Mouse (Mus musculus): ENCODE measurements around the gene Extl1.

DNA sequence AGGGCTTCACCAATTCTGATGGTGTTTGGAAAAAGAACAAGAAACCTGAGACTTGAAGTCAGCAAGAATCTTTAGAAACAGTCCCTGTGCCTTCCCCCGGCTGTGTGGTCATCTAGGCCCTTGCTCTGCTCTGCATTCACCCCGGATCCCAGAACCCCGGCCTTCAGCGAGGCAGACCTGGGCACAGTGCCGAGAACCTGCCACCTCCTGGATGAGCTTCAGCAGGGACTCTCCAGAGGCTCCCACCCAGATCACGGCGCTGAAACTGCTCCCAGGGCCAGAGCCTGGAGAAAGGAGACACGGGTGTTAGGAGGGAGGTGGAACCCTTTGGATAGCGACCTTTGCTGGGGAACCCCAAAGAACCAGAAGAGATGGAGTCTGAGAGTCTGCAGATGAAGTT, 21.5 kb downstream of the Extl1 start:
- TF ChIP-seq CTCF (conservative IDR thresholded peaks at IDR 0.05; ENCODE audit: low read length) (no peak), POU5F1 (IDR thresholded peaks at IDR 0.05; ENCODE audit: borderline replicate concordance, low read length) (no peak), NANOG (IDR thresholded peaks at IDR 0.05; ENCODE audit: borderline replicate concordance, low read length) (no peak)
